Mouse (Mus musculus): Measurements from ENCODE around the gene Ssh2. TPM values are rescaled to one million over a fixed set of nuclear protein-coding genes. Genes with fewer than 3 reads are reported as not detected.
A peak's percentile ranks its signal among the peaks of the same experiment; 100 is the strongest.

The Ssh2 gene
- polyA plus RNA-seq, 1 experiment from 2014 or later: 10.9 TPM

DNA sequence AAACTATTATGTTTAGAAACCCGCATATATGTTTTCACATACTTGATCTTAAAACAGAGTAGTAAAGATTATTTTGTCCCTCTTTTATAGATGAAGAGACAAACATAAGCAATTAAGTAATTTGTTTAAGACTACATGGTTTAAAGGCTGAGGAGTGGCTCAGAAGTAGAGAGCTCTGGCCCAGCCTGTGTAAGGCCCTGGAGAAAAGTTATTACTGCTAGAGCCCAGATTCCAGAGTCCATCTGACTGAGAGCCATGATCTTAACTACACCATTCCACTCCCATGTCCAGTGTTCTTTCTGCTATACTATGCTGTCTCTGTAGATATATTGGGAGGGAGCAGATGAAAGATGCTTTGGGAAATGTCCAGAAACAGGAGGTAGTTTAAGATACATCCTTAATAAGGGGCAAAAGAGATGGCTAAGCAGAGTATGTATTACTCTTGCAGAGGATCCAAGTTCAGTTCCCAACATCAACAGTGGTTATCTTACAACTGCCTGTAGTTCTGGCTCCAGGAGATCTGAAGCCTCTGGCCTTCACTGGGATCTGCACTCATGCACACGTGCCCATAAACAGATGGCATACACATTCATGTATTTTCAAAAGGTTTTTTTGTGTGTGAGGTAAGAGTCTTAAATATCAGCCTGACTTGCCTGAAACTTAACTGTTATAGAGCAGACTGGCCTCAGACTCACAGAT, 198.2 kb downstream of the Ssh2 start:
- Histone ChIP-seq H3K9me3 (ENCODE audit: control insufficient read depth, low read depth, low read length) (no peaks in the 10 kb centered on the region), H3K4me3 (ENCODE audit: low read depth, low read length) (no peak overlapping the region), H3K4me2 (replicated peaks; ENCODE audit: low read depth, low read length) (no peak overlapping the region), H3K4me1 (ENCODE audit: control insufficient read depth, insufficient read depth, low read length) (no peaks in the 10 kb centered on the region), H3K36me3 (ENCODE audit: control insufficient read depth, insufficient read depth, low read length) (no peaks in the 10 kb centered on the region), H3K9ac (replicated peaks; ENCODE audit: low read depth, low read length) (no peak overlapping the region), H3K27me3 (ENCODE audit: control insufficient read depth, insufficient read depth, low read length) (no peaks in the 10 kb centered on the region), H3K27ac (ENCODE audit: low read length) (no peak overlapping the region)
- WGBS: 84% methylated on average over 2 of the region's 2 CpGs
- ATAC-seq (ENCODE audit: insufficient number of reproducible peaks, insufficient read depth, low FRiP score, low read depth): no peak

DNA sequence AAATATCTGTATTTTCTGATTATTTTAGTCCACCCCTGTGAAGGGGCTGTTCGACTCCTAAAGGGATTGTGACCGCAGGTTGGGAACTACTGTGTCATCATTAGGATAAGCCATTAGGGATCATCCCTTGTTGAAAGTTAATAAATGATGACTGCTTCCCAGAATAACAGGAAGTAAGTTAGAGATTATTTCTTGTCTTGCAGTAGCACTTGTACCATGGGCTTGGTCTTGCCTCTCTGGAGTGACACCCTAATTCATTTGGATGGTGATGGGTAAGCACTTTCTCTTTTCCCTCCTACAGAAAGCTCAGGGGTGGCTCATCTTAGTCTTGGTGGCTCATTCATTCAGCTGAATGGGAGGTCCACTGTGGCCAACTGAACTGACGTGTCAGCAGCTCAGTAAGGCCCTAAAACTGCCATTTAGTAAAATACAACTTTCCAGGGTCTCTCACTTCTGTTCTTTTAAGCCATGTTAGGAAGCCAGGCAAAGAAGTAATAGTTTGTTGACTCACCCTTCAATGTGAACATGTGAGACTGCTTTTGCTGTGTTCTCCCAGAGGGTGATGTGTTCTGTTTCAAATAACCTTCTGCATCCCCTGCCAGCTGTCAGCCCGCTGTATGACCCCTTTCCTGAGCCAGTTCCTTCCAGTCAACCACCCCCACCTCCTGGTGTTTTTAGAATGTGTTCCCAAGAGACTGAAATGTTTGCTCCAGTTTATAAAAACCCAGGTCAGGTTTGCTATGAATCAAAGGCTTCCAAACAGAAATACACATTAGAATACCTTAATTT, 200.3 kb downstream of the Ssh2 start:
- no peak overlapping the region for H3K27ac ChIP-seq (ENCODE audit: low read length)
- H3K9ac ChIP-seq (replicated peaks; ENCODE audit: low read depth, low read length): no peak overlapping the region
- 68% methylated on average over 4 of the region's 4 CpGs for WGBS
- no peak overlapping the region for H3K4me3 ChIP-seq (ENCODE audit: low read depth, low read length)
- no peaks in the 10 kb centered on the region for H3K4me1 ChIP-seq (ENCODE audit: control insufficient read depth, insufficient read depth, low read length)
- H3K9me3 ChIP-seq (ENCODE audit: control insufficient read depth, low read depth, low read length): no peaks in the 10 kb centered on the region
- H3K4me2 ChIP-seq (replicated peaks; ENCODE audit: low read depth, low read length): no peak overlapping the region
- no peaks in the 10 kb centered on the region for H3K36me3 ChIP-seq (ENCODE audit: control insufficient read depth, insufficient read depth, low read length)
- H3K27me3 ChIP-seq (ENCODE audit: control insufficient read depth, insufficient read depth, low read length): no peaks in the 10 kb centered on the region
- no peak for ATAC-seq (ENCODE audit: insufficient number of reproducible peaks, insufficient read depth, low FRiP score, low read depth)

DNA sequence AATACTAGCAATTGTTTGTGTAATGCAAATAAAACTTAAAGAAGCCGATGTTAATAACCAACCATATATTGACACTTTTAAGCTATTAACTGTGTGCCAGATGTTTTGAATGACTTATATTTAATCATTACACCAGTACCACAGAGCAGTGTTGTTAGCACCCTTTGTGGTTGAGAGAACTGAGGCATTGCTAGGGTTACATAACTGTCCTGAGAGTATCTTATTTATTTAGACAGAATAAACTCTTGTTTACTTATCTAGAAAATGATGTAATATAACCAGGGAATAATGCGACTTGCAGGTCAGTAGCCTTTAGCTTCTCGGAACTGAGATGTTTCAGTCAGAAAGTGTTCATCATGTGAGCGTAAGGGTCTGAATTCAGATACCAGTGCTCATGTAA, 201.9 kb downstream of the Ssh2 start:
- Histone ChIP-seq H3K36me3 (ENCODE audit: control insufficient read depth, insufficient read depth, low read length) (no peaks in the 10 kb centered on the region), H3K4me1 (ENCODE audit: control insufficient read depth, insufficient read depth, low read length) (no peaks in the 10 kb centered on the region), H3K9ac (replicated peaks; ENCODE audit: low read depth, low read length) (no peak overlapping the region), H3K27ac (ENCODE audit: low read length) (no peak overlapping the region), H3K27me3 (ENCODE audit: control insufficient read depth, insufficient read depth, low read length) (no peaks in the 10 kb centered on the region), H3K4me3 (ENCODE audit: low read depth, low read length) (no peak overlapping the region), H3K4me2 (replicated peaks; ENCODE audit: low read depth, low read length) (no peak overlapping the region), H3K9me3 (ENCODE audit: control insufficient read depth, low read depth, low read length) (no peaks in the 10 kb centered on the region)
- no peak for ATAC-seq (ENCODE audit: insufficient number of reproducible peaks, insufficient read depth, low FRiP score, low read depth)
- 78% methylated on average over 4 of the region's 4 CpGs for WGBS

DNA sequence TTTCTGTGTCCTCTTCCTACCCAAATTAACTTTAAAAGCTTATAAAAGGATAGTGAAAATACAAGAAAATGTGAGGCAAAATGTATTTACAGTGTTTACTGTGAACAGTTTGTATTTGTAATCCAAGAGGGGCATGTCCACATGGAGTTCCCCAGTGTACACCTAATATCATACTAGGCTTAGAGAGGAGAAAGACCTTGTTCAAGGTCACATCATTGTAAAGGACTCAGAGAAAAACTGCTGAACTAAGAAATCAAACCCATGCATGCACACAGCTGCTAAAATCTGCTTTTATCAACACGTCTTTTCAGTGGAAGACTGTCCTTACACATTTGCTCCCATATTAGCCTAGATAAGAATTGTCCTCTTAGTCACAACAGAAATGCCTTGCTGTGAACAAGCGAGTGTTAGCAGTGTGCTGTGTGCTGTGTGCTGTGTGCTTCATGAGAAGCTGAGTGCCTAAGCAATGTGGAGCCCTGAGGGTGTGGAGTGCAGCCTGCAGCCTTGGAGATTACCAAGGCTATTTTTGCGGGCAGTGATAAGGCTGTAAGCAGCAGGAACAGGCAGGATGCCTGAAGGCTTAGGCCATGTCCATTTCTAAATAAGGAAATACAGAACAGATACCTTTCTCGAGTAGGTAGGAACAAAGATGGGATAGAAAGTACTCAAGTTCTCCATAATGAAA, 207.2 kb downstream of the Ssh2 start:
- Histone ChIP-seq H3K27me3 (ENCODE audit: control insufficient read depth, insufficient read depth, low read length) (no peaks in the 10 kb centered on the region), H3K4me3 (ENCODE audit: low read depth, low read length) (no peak overlapping the region), H3K4me2 (replicated peaks; ENCODE audit: low read depth, low read length) (no peak overlapping the region), H3K9me3 (ENCODE audit: control insufficient read depth, low read depth, low read length) (no peaks in the 10 kb centered on the region), H3K36me3 (ENCODE audit: control insufficient read depth, insufficient read depth, low read length) (peaks cover 6% of the 10 kb centered on the region; the same call in 1 of the 2 replicates), H3K27ac (ENCODE audit: low read length) (no peak overlapping the region), H3K9ac (replicated peaks; ENCODE audit: low read depth, low read length) (no peak overlapping the region), H3K4me1 (ENCODE audit: control insufficient read depth, insufficient read depth, low read length) (no peaks in the 10 kb centered on the region)
- WGBS: 81% methylated on average over 4 of the region's 4 CpGs
- ATAC-seq (ENCODE audit: insufficient number of reproducible peaks, insufficient read depth, low FRiP score, low read depth): peak; percentile 74; the same call in 1 of the 2 replicates

DNA sequence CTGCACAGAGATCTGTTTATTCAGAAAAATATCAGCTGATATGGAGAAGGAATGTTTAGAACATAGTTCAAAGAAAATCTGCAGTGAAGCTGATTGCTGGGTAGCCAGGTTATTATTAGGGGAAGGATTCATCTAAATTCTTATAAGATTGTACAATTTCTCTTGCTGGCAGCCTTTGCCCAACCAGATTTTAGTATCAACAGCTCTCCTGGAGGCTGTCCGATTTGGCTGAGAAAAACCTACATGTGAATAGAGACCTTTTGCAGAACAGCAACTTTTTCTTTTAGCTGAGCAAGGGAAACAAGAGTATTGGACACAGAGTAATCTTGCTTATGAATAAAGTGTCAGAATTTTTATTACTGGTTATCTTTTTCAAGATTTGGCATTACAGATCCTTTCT, 212.4 kb downstream of the Ssh2 start:
- H3K9me3 ChIP-seq (ENCODE audit: control insufficient read depth, low read depth, low read length): no peaks in the 10 kb centered on the region
- WGBS: 76% methylated on average over 1 of the region's 1 CpGs
- ATAC-seq (ENCODE audit: insufficient number of reproducible peaks, insufficient read depth, low FRiP score, low read depth): no peak
- no peaks in the 10 kb centered on the region for H3K4me1 ChIP-seq (ENCODE audit: control insufficient read depth, insufficient read depth, low read length)
- H3K27me3 ChIP-seq (ENCODE audit: control insufficient read depth, insufficient read depth, low read length): no peaks in the 10 kb centered on the region
- no peak overlapping the region for H3K4me2 ChIP-seq (replicated peaks; ENCODE audit: low read depth, low read length)
- H3K9ac ChIP-seq (replicated peaks; ENCODE audit: low read depth, low read length): no peak overlapping the region
- H3K4me3 ChIP-seq (ENCODE audit: low read depth, low read length): no peak overlapping the region
- H3K36me3 ChIP-seq (ENCODE audit: control insufficient read depth, insufficient read depth, low read length): peaks cover 6% of the 10 kb centered on the region; the same call in 1 of the 2 replicates
- H3K27ac ChIP-seq (ENCODE audit: low read length): no peak overlapping the region

DNA sequence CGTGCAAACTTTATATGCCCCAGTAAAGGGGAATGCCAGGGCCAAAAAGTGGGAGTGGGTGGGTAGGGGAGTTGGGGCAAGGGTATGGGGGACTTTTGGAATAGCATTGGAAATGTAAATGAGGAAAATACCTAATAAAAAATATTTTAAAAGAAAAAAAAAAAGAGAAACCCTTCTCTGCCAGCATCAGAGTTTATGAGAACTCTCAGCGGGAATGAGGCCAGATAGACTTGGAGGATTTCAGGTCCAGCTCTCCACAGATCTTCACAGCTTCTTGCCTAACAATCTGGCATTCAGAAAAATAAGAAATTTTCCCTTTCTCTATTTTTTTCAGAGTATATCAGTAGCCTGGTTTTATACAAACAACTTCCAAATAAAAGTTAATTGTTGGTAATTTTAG, 220.9 kb downstream of the Ssh2 start:
- H3K36me3 ChIP-seq (ENCODE audit: control insufficient read depth, insufficient read depth, low read length): no peaks in the 10 kb centered on the region
- ATAC-seq (ENCODE audit: insufficient number of reproducible peaks, insufficient read depth, low FRiP score, low read depth): no peak
- H3K9me3 ChIP-seq (ENCODE audit: control insufficient read depth, low read depth, low read length): no peaks in the 10 kb centered on the region
- H3K4me2 ChIP-seq (replicated peaks; ENCODE audit: low read depth, low read length): no peak overlapping the region
- H3K4me1 ChIP-seq (ENCODE audit: control insufficient read depth, insufficient read depth, low read length): no peaks in the 10 kb centered on the region; the same call in 1 of the 2 replicates
- no peaks in the 10 kb centered on the region for H3K27me3 ChIP-seq (ENCODE audit: control insufficient read depth, insufficient read depth, low read length)
- H3K9ac ChIP-seq (replicated peaks; ENCODE audit: low read depth, low read length): no peak overlapping the region
- no peak overlapping the region for H3K27ac ChIP-seq (ENCODE audit: low read length)
- WGBS: 81% methylated on average over 2 of the region's 2 CpGs
- H3K4me3 ChIP-seq (ENCODE audit: low read depth, low read length): no peak overlapping the region

DNA sequence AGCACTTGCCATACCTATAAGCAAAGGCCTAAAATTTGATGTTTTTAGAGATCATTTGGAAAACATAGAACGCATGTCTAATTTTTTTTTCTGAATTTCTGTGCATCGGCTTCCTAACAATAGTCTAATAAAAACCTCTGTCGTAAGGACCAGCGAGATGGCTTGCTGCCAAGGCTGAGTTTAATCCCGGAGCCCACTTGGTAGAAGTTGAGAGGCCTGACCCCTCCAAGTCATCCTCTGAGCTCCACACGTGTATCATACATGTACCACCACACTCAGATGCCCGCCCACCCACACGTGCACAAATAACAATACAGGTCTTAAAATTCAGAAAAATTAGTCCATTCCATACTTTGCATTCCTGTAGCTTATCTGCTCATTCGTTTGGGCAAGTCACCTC, 224.0 kb downstream of the Ssh2 start:
- H3K4me3 ChIP-seq (ENCODE audit: low read depth, low read length): no peak overlapping the region
- H3K4me2 ChIP-seq (replicated peaks; ENCODE audit: low read depth, low read length): no peak overlapping the region
- H3K9me3 ChIP-seq (ENCODE audit: control insufficient read depth, low read depth, low read length): no peaks in the 10 kb centered on the region
- H3K27me3 ChIP-seq (ENCODE audit: control insufficient read depth, insufficient read depth, low read length): no peaks in the 10 kb centered on the region
- H3K4me1 ChIP-seq (ENCODE audit: control insufficient read depth, insufficient read depth, low read length): no peaks in the 10 kb centered on the region; the same call in 1 of the 2 replicates
- no peak overlapping the region for H3K9ac ChIP-seq (replicated peaks; ENCODE audit: low read depth, low read length)
- no peak overlapping the region for H3K27ac ChIP-seq (ENCODE audit: low read length)
- H3K36me3 ChIP-seq (ENCODE audit: control insufficient read depth, insufficient read depth, low read length): no peaks in the 10 kb centered on the region
- WGBS: 79% methylated on average over 9 of the region's 9 CpGs
- no peak for ATAC-seq (ENCODE audit: insufficient number of reproducible peaks, insufficient read depth, low FRiP score, low read depth)

DNA sequence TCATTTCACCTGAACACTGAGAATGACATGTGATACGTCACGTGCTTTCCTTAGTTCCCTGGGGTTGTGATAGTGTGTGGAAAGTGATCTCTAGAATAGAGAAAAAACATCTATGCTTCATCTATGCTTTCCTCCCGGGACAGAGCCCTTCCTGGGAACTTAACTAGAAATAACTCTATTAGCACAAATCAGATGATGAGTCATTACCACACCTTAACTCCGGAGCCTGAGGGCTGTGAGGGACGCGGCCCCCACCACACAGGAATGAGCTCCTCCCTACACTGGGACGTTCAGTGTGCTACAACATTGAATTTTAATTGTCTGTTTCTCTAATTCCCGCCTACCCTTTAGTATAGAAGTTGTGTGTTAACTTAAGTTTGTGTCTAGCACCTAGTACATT, 224.9 kb downstream of the Ssh2 start:
- Histone ChIP-seq H3K9me3 (ENCODE audit: control insufficient read depth, low read depth, low read length) (no peaks in the 10 kb centered on the region), H3K4me3 (ENCODE audit: low read depth, low read length) (no peak overlapping the region), H3K4me1 (ENCODE audit: control insufficient read depth, insufficient read depth, low read length) (no peaks in the 10 kb centered on the region; the same call in 1 of the 2 replicates), H3K9ac (replicated peaks; ENCODE audit: low read depth, low read length) (no peak overlapping the region), H3K36me3 (ENCODE audit: control insufficient read depth, insufficient read depth, low read length) (no peaks in the 10 kb centered on the region), H3K27ac (ENCODE audit: low read length) (no peak overlapping the region), H3K27me3 (ENCODE audit: control insufficient read depth, insufficient read depth, low read length) (no peaks in the 10 kb centered on the region), H3K4me2 (replicated peaks; ENCODE audit: low read depth, low read length) (no peak overlapping the region)
- 72% methylated on average over 8 of the region's 8 CpGs for WGBS
- no peak for ATAC-seq (ENCODE audit: insufficient number of reproducible peaks, insufficient read depth, low FRiP score, low read depth)
